Mouse (Mus musculus): ENCODE measurements around the gene Wdr74. TPM values are rescaled to one million over a fixed set of nuclear protein-coding genes. Genes with fewer than 3 reads are reported as not detected.

Wdr74 gene
- total and polyA plus RNA-seq, 3 experiments = 208 to 803 (median 208) TPM

- TF ChIP-seq ZKSCAN1 (IDR thresholded peaks at IDR 0.05; ENCODE audit: low read depth, low read length) = no peak
Observed at GRCm38 (mm10) chr19:8765562-8765961, 29.9 kb downstream of the Wdr74 start (continued).

DNA sequence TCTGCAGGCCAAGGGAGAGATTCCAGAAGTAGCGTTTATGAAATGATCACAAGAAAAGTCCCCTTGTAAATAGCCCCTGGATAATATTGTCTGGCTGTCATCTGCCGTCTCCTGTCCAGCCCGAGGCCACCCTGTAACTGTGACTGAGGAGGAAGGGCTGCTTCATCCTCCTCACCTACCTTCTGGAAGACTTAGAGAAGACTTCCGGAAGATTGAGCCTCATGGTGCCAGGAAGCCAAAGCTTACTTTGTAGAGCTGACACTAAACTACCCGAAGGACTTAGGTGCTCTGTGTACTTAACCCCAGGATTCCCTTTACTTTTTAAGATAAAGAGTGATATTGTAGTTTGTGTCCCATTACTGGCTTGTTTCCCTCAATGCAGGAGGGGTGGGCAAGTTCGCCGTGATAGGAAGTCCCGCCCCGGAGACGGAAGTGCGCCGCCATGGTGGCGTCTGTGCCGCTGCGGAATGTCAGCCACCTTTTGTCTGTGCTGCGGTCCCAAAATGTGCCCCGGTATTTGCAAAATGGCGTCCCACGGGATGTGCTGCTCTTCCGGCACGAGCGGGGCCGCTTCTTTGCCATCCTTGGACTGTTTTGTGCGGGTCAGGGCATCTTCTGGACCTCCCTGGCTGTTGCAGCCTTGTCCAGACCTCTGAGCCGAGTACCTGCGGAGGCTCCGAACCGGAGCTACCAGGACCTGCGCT lies 35.1 kb downstream of the Wdr74 start, which contains the start of gene Tmem223:
Tmem223 (plus strand) TSS at position 430 of the 704 bp plus-strand sequence.
- peaks cover 21% of the 10 kb centered on the region for H3K79me2 ChIP-seq (ENCODE audit: control insufficient read depth, insufficient read depth, low read length, poor library complexity)
- peaks cover 19 to 23% of the 10 kb centered on the region in 2 experiments for H3K36me3 ChIP-seq (ENCODE audit: control insufficient read depth in 1 of 2, insufficient read depth in 2 of 2, low read length in 2 of 2)
- no peak within 1 kb of the TSS for H3K27ac ChIP-seq (ENCODE audit: control insufficient read depth, low read depth, low read length)
- H3K9me3 ChIP-seq (replicated peaks; ENCODE audit: insufficient read depth, low read length) = no peaks in the 10 kb centered on the region
- no peak within 1 kb of the TSS for H3K4me3 ChIP-seq (ENCODE audit: control insufficient read depth in 1 of 2, insufficient read depth in 1 of 2, low read depth in 2 of 2, low read length in 2 of 2)
- no peak within 1 kb of the TSS for H3K9ac ChIP-seq (ENCODE audit: control insufficient read depth, low read depth, low read length, poor library complexity, severe bottlenecking)
- TF ChIP-seq NELFE (IDR thresholded peaks at IDR 0.05; ENCODE audit: low read depth, low read length) = no peak
- H3K27me3 ChIP-seq (ENCODE audit: control insufficient read depth in 1 of 2, insufficient read depth in 2 of 2, low read length in 2 of 2) = no peaks in the 10 kb centered on the region
- no peak for DNase-seq (ENCODE audit: low read depth, low spot score)
- peaks cover 0 to 14% of the 10 kb centered on the region in 2 experiments; a peak in 2 of 4 replicates for H3K4me1 ChIP-seq (ENCODE audit: control insufficient read depth in 1 of 2, insufficient read depth in 2 of 2, low read length in 2 of 2)

DNA sequence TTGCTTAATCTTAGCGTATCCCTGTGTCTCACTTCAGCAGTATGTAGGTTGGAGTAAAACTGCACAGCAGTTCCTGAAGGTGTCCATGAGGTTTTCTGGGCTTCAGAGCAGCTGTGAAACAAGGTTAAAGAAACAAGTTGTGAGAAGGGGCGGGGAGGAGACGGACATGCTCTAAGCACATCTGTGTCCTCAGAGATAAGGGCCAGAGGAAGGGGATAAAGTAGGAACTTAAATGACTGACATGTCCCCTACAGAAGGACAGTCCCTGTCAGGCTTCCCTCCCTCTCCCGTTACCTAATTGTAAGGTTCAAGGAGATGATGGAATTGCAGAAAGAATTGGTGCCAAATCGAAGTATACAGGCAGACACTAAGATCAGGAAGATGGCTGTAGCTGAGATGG lies 37.4 kb downstream of the Wdr74 start:
- no peaks in the 10 kb centered on the region for H3K27me3 ChIP-seq (ENCODE audit: control insufficient read depth in 1 of 2, insufficient read depth in 2 of 2, low read length in 2 of 2)
- H3K9ac ChIP-seq (ENCODE audit: control insufficient read depth, low read depth, low read length, poor library complexity, severe bottlenecking) = peak overlapping the region; percentile 99
- H3K36me3 ChIP-seq (ENCODE audit: control insufficient read depth in 1 of 2, insufficient read depth in 2 of 2, low read length in 2 of 2) = peaks cover 14 to 19% of the 10 kb centered on the region in 2 experiments
- TF ChIP-seq CHD1 (IDR thresholded peaks at IDR 0.05; ENCODE audit: low read depth, low read length) = no peak
- TF ChIP-seq MAX (IDR thresholded peaks at IDR 0.05; ENCODE audit: low read length) = no peak
- peak; percentile 54; the same call in 1 of the 2 replicates for TF ChIP-seq HCFC1 (IDR thresholded peaks at IDR 0.05; ENCODE audit: low read depth, low read length)
- TF ChIP-seq ZNF384 (IDR thresholded peaks at IDR 0.05; ENCODE audit: low read depth, low read length) = no peak
- peak; percentile 84 for TF ChIP-seq SIN3A (IDR thresholded peaks at IDR 0.05; ENCODE audit: low read length)
- peak; percentile 91 for TF ChIP-seq TAL1 (IDR thresholded peaks at IDR 0.05; ENCODE audit: low read length)
- TF ChIP-seq EP300 (IDR thresholded peaks at IDR 0.05; ENCODE audit: low read depth in 1 of 2, low read length in 2 of 2) = peak; percentile 53 to 61; a peak in 3 of 4 replicates
- TF ChIP-seq NRF1 (IDR thresholded peaks at IDR 0.05; ENCODE audit: insufficient read depth, low read depth, low read length, poor library complexity, severe bottlenecking) = 0 out of 2 replicates have a peak, but pooled peaks have one; percentile 21
- peak; percentile 79; the same call in 1 of the 2 replicates for TF ChIP-seq MYC (IDR thresholded peaks at IDR 0.05; ENCODE audit: low read depth, low read length)
- TF ChIP-seq TCF12 (IDR thresholded peaks at IDR 0.05; ENCODE audit: low read depth, low read length) = peak; percentile 68
- no peak for TF ChIP-seq MAZ (IDR thresholded peaks at IDR 0.05; ENCODE audit: low read depth, low read length)
- TF ChIP-seq MXI1 (IDR thresholded peaks at IDR 0.05; ENCODE audit: low read depth, low read length) = peak; percentile 84
- no peak for TF ChIP-seq SMC3 (IDR thresholded peaks at IDR 0.05; ENCODE audit: low read depth, low read length)
- peak in 1 of 2 experiments; percentile 51; a peak in 2 of 4 replicates for TF ChIP-seq POLR2A (IDR thresholded peaks at IDR 0.05; ENCODE audit: control insufficient read depth in 1 of 2, insufficient read depth in 1 of 2, low read depth in 1 of 2, low read length in 2 of 2, poor library complexity in 1 of 2)
- no peak for TF ChIP-seq USF1 (IDR thresholded peaks at IDR 0.05; ENCODE audit: low read depth, low read length)
- TF ChIP-seq GATA1 (IDR thresholded peaks at IDR 0.05; ENCODE audit: low read depth, low read length) = peak; percentile 87
- peak; percentile 78 for TF ChIP-seq ETS1 (IDR thresholded peaks at IDR 0.05; ENCODE audit: low read depth, low read length)
- TF ChIP-seq POLR2AphosphoS5 (IDR thresholded peaks at IDR 0.05; ENCODE audit: borderline replicate concordance, low read depth, low read length) = 0 out of 2 replicates have a peak, but pooled peaks have one; percentile 25
- TF ChIP-seq NELFE (IDR thresholded peaks at IDR 0.05; ENCODE audit: low read depth, low read length) = no peak
- peak; percentile 82 for TF ChIP-seq POLR2AphosphoS2 (IDR thresholded peaks at IDR 0.05; ENCODE audit: low read length)
- TF ChIP-seq CTCF (IDR thresholded peaks at IDR 0.05 in 2 of 3, conservative IDR thresholded peaks at IDR 0.05 in 1 of 3; ENCODE audit: control insufficient read depth in 1 of 3, insufficient read depth in 1 of 3, low read depth in 2 of 3, low read length in 3 of 3, poor library complexity in 1 of 3, severe bottlenecking in 1 of 3) = no peak
- peaks cover 0 to 14% of the 10 kb centered on the region in 2 experiments; a peak in 2 of 4 replicates for H3K4me1 ChIP-seq (ENCODE audit: control insufficient read depth in 1 of 2, insufficient read depth in 2 of 2, low read length in 2 of 2)
- H3K9me3 ChIP-seq (replicated peaks; ENCODE audit: insufficient read depth, low read length) = no peaks in the 10 kb centered on the region
- peak overlapping the region; percentile 95 for H3K27ac ChIP-seq (ENCODE audit: control insufficient read depth, low read depth, low read length)
- peak; percentile 85 for DNase-seq (ENCODE audit: low read depth, low spot score)
- peak overlapping the region; percentile 73 to 84 for H3K4me3 ChIP-seq (ENCODE audit: control insufficient read depth in 1 of 2, insufficient read depth in 1 of 2, low read depth in 2 of 2, low read length in 2 of 2)
- peaks cover 21% of the 10 kb centered on the region for H3K79me2 ChIP-seq (ENCODE audit: control insufficient read depth, insufficient read depth, low read length, poor library complexity)
